Comparison of ENCODE assay signal across 16 mouse cellular contexts in the genomic region with DNA sequence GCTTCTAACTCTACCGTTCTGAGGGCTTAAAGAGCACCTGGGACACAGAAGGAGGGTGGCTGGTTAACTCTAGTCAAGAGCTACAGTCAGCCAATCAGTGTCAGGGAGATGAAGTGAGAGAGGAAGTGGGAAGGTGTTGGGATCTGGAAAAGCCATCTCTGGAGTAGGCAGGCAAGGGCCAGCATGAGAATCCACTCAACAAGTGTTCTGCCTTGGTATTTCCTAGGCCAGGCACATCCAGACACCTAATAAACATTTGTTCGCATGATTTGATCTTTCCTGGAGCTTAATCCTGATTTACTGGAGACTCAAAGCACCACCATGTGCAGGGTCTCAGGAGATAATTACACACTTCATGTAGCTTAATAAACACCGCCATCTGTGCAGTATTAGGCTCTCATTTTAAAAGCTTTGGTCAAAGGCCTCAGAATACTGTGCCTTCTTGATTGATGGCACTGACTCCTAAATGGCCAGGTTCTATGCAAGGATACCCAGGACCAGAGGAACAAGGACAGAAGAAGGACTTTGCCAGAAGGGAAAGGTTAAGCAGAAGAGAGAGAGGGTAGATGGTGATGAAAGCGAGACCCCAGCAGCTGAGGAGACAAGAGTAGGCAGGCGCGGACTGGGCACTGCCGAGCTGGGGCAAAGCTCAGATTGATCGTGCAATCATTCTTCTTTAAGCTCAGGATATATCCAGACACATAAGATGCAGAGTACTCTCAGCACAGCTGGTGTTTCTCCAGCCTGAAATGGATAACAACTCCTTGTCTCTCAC.
DNase-seq lines count a peak whose midpoint lies in the region; ATAC-seq lines count a peak whose summit lies in the region.
"Had no signal": no experiment of that assay in that cellular context is flagged by ENCODE, and none has a peak within 500 bp of the region (broad histone marks: within the 10 kb centered on the region; RNA-seq: fewer than 3 reads in every experiment).

No protein-coding gene starts in this region.

- ATAC-seq in hindbrain, embryonic 11.5 days (ENCODE audit: low FRiP score): peak; percentile 22
- ATAC-seq in hindbrain, embryonic 14.5 days (ENCODE audit: low FRiP score): no peak
- peak; percentile 56 for ATAC-seq in neural tube, embryonic 13.5 days (ENCODE audit: low read depth)
- ATAC-seq in neural tube, embryonic 15.5 days (ENCODE audit: low FRiP score): no peak; the same call in none of the 2 replicates
- ATAC-seq in CD4-positive, CD25-positive, alpha-beta regulatory T cell, adult 4 months: no peak
- ATAC-seq: inflammation-experienced regulatory T-cells, adult 6 months had no signal

- DNase-seq in hindbrain, embryonic 11.5 days (ENCODE audit: low spot score): no peak
- DNase-seq in hindbrain, embryonic 14.5 days (ENCODE audit: low spot score): no peak
- peak; percentile 4 for DNase-seq in mesoderm, embryonic 11.5 days (ENCODE audit: low read depth, low spot score)
- DNase-seq in thymus, postnatal 25 days: no peak
- DNase-seq: adrenal gland, postnatal 25 days; cerebellum, postnatal 36 days; kidney, postnatal 4 days; liver; lung, embryonic 14.5 days; spleen, adult 18-20 months had no signal

- no peaks in the 10 kb centered on the region for H3K4me1 ChIP-seq in hindbrain, embryonic 11.5 days (replicated peaks; ENCODE audit: control insufficient read depth, insufficient read depth, low read length)
- no peaks in the 10 kb centered on the region for H3K4me1 ChIP-seq in hindbrain, embryonic 14.5 days (replicated peaks; ENCODE audit: control insufficient read depth, insufficient read depth, low read length)
- H3K4me1 ChIP-seq in neural tube, embryonic 13.5 days (replicated peaks): peaks cover 6% of the 10 kb centered on the region
- peaks cover 11% of the 10 kb centered on the region; the same call in 1 of the 2 replicates for H3K4me1 ChIP-seq in neural tube, embryonic 15.5 days
- H3K4me1 ChIP-seq: embryonic facial prominence, embryonic 15.5 days had no signal

- no peaks in the 10 kb centered on the region for H3K27me3 ChIP-seq in hindbrain, embryonic 11.5 days (ENCODE audit: control insufficient read depth, insufficient read depth, low read length)
- no peaks in the 10 kb centered on the region for H3K27me3 ChIP-seq in hindbrain, embryonic 14.5 days (ENCODE audit: control insufficient read depth, insufficient read depth, low read length)
- no peaks in the 10 kb centered on the region for H3K27me3 ChIP-seq in neural tube, embryonic 13.5 days
- no peaks in the 10 kb centered on the region for H3K27me3 ChIP-seq in neural tube, embryonic 15.5 days (replicated peaks)
- H3K27me3 ChIP-seq: embryonic facial prominence, embryonic 15.5 days had no signal

- 89% methylated on average over 8 of the region's 8 CpGs for WGBS in hindbrain, embryonic 11.5 days
- 81% methylated on average over 8 of the region's 8 CpGs for WGBS in hindbrain, embryonic 14.5 days
- 67% methylated on average over 8 of the region's 8 CpGs for WGBS in neural tube, embryonic 13.5 days
- WGBS in neural tube, embryonic 15.5 days: 66% methylated on average over 8 of the region's 8 CpGs

- H3K9ac ChIP-seq in hindbrain, embryonic 11.5 days (ENCODE audit: low read depth, low read length): no peak overlapping the region
- H3K9ac ChIP-seq in hindbrain, embryonic 14.5 days: no peak overlapping the region
- no peak overlapping the region for H3K9ac ChIP-seq in neural tube, embryonic 13.5 days
- no peak overlapping the region for H3K9ac ChIP-seq in neural tube, embryonic 15.5 days (replicated peaks)
- H3K9ac ChIP-seq: embryonic facial prominence, embryonic 15.5 days; lung, embryonic 14.5 days had no signal

- H3K4me2 ChIP-seq in hindbrain, embryonic 11.5 days (replicated peaks; ENCODE audit: low read depth, low read length): no peak overlapping the region
- no peak overlapping the region for H3K4me2 ChIP-seq in hindbrain, embryonic 14.5 days (replicated peaks)
- H3K4me2 ChIP-seq in neural tube, embryonic 13.5 days: no peak overlapping the region
- no peak overlapping the region for H3K4me2 ChIP-seq in neural tube, embryonic 15.5 days
- H3K4me2 ChIP-seq: embryonic facial prominence, embryonic 15.5 days; lung, embryonic 14.5 days had no signal

- no peak overlapping the region for H3K4me3 ChIP-seq in hindbrain, embryonic 11.5 days (ENCODE audit: low read depth, low read length)
- no peak overlapping the region for H3K4me3 ChIP-seq in hindbrain, embryonic 14.5 days (replicated peaks; ENCODE audit: low read length)
- no peak overlapping the region for H3K4me3 ChIP-seq in neural tube, embryonic 13.5 days
- no peak overlapping the region for H3K4me3 ChIP-seq in neural tube, embryonic 15.5 days (replicated peaks)
- H3K4me3 ChIP-seq: embryonic facial prominence, embryonic 15.5 days; myocyte had no signal

- no peak overlapping the region for H3K27ac ChIP-seq in hindbrain, embryonic 11.5 days (ENCODE audit: low read depth, low read length)
- H3K27ac ChIP-seq in hindbrain, embryonic 14.5 days: no peak overlapping the region
- H3K27ac ChIP-seq in neural tube, embryonic 13.5 days (replicated peaks): no peak overlapping the region; the same call in 1 of the 2 replicates
- H3K27ac ChIP-seq in neural tube, embryonic 15.5 days (replicated peaks): no peak overlapping the region
- H3K27ac ChIP-seq: embryonic facial prominence, embryonic 15.5 days had no signal

- no peaks in the 10 kb centered on the region for H3K36me3 ChIP-seq in hindbrain, embryonic 11.5 days (ENCODE audit: control insufficient read depth, insufficient read depth, low read length)
- peaks cover 12% of the 10 kb centered on the region; the same call in 1 of the 2 replicates for H3K36me3 ChIP-seq in hindbrain, embryonic 14.5 days (replicated peaks; ENCODE audit: control insufficient read depth, insufficient read depth)
- peaks cover 11% of the 10 kb centered on the region for H3K36me3 ChIP-seq in neural tube, embryonic 13.5 days
- H3K36me3 ChIP-seq in neural tube, embryonic 15.5 days: peaks cover 7% of the 10 kb centered on the region
- H3K36me3 ChIP-seq: embryonic facial prominence, embryonic 15.5 days had no signal

- H3K9me3 ChIP-seq in hindbrain, embryonic 11.5 days (ENCODE audit: control insufficient read depth, low read length): no peaks in the 10 kb centered on the region
- no peaks in the 10 kb centered on the region for H3K9me3 ChIP-seq in hindbrain, embryonic 14.5 days (ENCODE audit: control insufficient read depth, low read length)
- no peaks in the 10 kb centered on the region for H3K9me3 ChIP-seq in neural tube, embryonic 13.5 days
- no peaks in the 10 kb centered on the region for H3K9me3 ChIP-seq in neural tube, embryonic 15.5 days (replicated peaks)
- H3K9me3 ChIP-seq: embryonic facial prominence, embryonic 15.5 days had no signal

Comparison
In these comparisons a context has a peak if more than half of its experiments do, and no peak if none do; other contexts are left out.
1. ATAC-seq: peak in hindbrain, embryonic 11.5 days (single experiment) and neural tube, embryonic 13.5 days (single experiment); none in hindbrain, embryonic 14.5 days (single experiment), neural tube, embryonic 15.5 days (single experiment) and CD4-positive, CD25-positive, alpha-beta regulatory T cell, adult 4 months (single experiment).